Mouse (Mus musculus) embryonic facial prominence, embryonic 10.5 days (tissue): Measurements from ENCODE around the gene Ghitm. TPM values are rescaled to one million over a fixed set of nuclear protein-coding genes. Genes with fewer than 3 reads are reported as not detected.

Experiments used
- DNase-seq: peaks from one replicate; pipeline ENCODE4 v3.0.0-alpha.2; 2017; ENCODE audit warnings: low spot score
- H3K27ac ChIP-seq: fragments of 300-500 bp; sonication (generic); replicated peaks from 2 replicates; pipeline ENCODE4 v1.5.1; 2016; ENCODE audit warnings: mild to moderate bottlenecking
- H3K27me3 ChIP-seq: fragments of 300-500 bp; sonication (generic); replicated peaks from 2 replicates; pipeline ENCODE4 v1.6.1; 2016; ENCODE audit warnings: low read depth, mild to moderate bottlenecking; ENCODE audit not compliant: poor library complexity, severe bottlenecking
- H3K36me3 ChIP-seq: fragments of 300-500 bp; sonication (generic); replicated peaks from 2 replicates; pipeline ENCODE4 v1.6.1; 2016; ENCODE audit warnings: mild to moderate bottlenecking, moderate library complexity
- H3K4me1 ChIP-seq: fragments of 300-500 bp; sonication (generic); 2 replicates; pipeline ENCODE4 v1.6.1; 2016
- H3K4me3 ChIP-seq: fragments of 300-500 bp; sonication (generic); 2 replicates; pipeline ENCODE4 v1.5.1; 2016; ENCODE audit warnings: mild to moderate bottlenecking, moderate library complexity
- H3K9me3 ChIP-seq: fragments of 300-500 bp; sonication (generic); 2 replicates; pipeline ENCODE4 v1.6.1; 2016; ENCODE audit warnings: mild to moderate bottlenecking
- WGBS: fragments of 180-500 bp; shearing (Covaris S2); methylation state at CpG from one replicate; pipeline ENCODE4 v1.1.7; 2016; 5-methylcytosine and 5-hydroxymethylcytosine counted together
- polyA plus RNA-seq: library from polyadenylated mRNA; unstranded; fragments of >200 nt; fragmentation: Nextera tagmentation; extraction: Ambion mirVana; gene quantifications from 2 replicates; pipeline ENCODE4 v1.2.1, GENCODE M21; 2016

Gene Ghitm
- polyA plus RNA-seq, 1 experiment from 2014 or later: 202 TPM

- Histone ChIP-seq H3K36me3 (peaks cover 38% of the 10 kb centered on the region), H3K4me3 (peak overlapping the region; percentile 91), H3K27me3 (no peaks in the 10 kb centered on the region), H3K9me3 (no peaks in the 10 kb centered on the region), H3K27ac (peak overlapping the region; percentile 91), H3K4me1 (peaks cover 8% of the 10 kb centered on the region)
- WGBS: 2% methylated on average over 40 of the region's 40 CpGs
- DNase-seq: no peak
Observed at GRCm38 (mm10) chr14:37134304-37135126, 557 bp downstream of the Ghitm start.

- no peak overlapping the region for H3K27ac ChIP-seq
- H3K4me3 ChIP-seq: no peak overlapping the region
- peaks cover 98% of the 10 kb centered on the region for H3K36me3 ChIP-seq
- H3K4me1 ChIP-seq: no peaks in the 10 kb centered on the region
- 52% methylated on average over 4 of the region's 4 CpGs for WGBS
- DNase-seq: peak; percentile 13
- H3K9me3 ChIP-seq: no peaks in the 10 kb centered on the region
- H3K27me3 ChIP-seq: no peaks in the 10 kb centered on the region
Observed at GRCm38 (mm10) chr14:37127652-37128051, 7.4 kb downstream of the Ghitm start.

- H3K4me1 ChIP-seq: no peaks in the 10 kb centered on the region
- 99% methylated on average over 4 of the region's 4 CpGs for WGBS
- peaks cover 54% of the 10 kb centered on the region for H3K36me3 ChIP-seq
- no peak overlapping the region for H3K4me3 ChIP-seq
- no peak for DNase-seq
- H3K27me3 ChIP-seq: no peaks in the 10 kb centered on the region
- no peaks in the 10 kb centered on the region for H3K9me3 ChIP-seq
- H3K27ac ChIP-seq: no peak overlapping the region
Observed at GRCm38 (mm10) chr14:37119233-37119632, 15.8 kb downstream of the Ghitm start.

- no peak within 1 kb of the TSS for H3K27ac ChIP-seq
- H3K4me1 ChIP-seq: no peaks in the 10 kb centered on the region
- no peaks in the 10 kb centered on the region for H3K9me3 ChIP-seq
- H3K4me3 ChIP-seq: no peak within 1 kb of the TSS
- no peaks in the 10 kb centered on the region for H3K27me3 ChIP-seq
- peaks cover 8% of the 10 kb centered on the region for H3K36me3 ChIP-seq
- DNase-seq: no peak
- WGBS: 73% methylated on average over 3 of the region's 3 CpGs
Observed at GRCm38 (mm10) chr14:37113922-37114321, 21.1 kb downstream of the Ghitm start, which contains the start of gene 2610528A11Rik. TSS of gene 2610528A11Rik (minus strand) at chr14:37114022.

- Histone ChIP-seq H3K9me3 (no peaks in the 10 kb centered on the region), H3K36me3 (no peaks in the 10 kb centered on the region), H3K4me1 (no peaks in the 10 kb centered on the region), H3K27ac (no peak overlapping the region), H3K27me3 (no peaks in the 10 kb centered on the region), H3K4me3 (no peak overlapping the region)
- no peak for DNase-seq
- WGBS: 92% methylated on average over 7 of the region's 7 CpGs
Observed at GRCm38 (mm10) chr14:37112931-37113330, 22.1 kb downstream of the Ghitm start.

GRCm38 (mm10) chr14:37111371-37111770, 23.7 kb downstream of the Ghitm start:
- Histone ChIP-seq H3K27ac (no peak overlapping the region), H3K4me1 (no peaks in the 10 kb centered on the region), H3K27me3 (no peaks in the 10 kb centered on the region), H3K4me3 (no peak overlapping the region), H3K9me3 (no peaks in the 10 kb centered on the region), H3K36me3 (no peaks in the 10 kb centered on the region)
- no peak for DNase-seq

GRCm38 (mm10) chr14:37110456-37110855, 24.6 kb downstream of the Ghitm start:
- Histone ChIP-seq H3K9me3 (no peaks in the 10 kb centered on the region), H3K27me3 (no peaks in the 10 kb centered on the region), H3K4me3 (no peak overlapping the region), H3K36me3 (no peaks in the 10 kb centered on the region), H3K27ac (no peak overlapping the region), H3K4me1 (no peaks in the 10 kb centered on the region)
- 92% methylated on average over 2 of the region's 2 CpGs for WGBS
- DNase-seq: no peak

- no peak for DNase-seq
- 69% methylated on average over 9 of the region's 9 CpGs for WGBS
- Histone ChIP-seq H3K36me3 (no peaks in the 10 kb centered on the region), H3K27ac (no peak overlapping the region), H3K27me3 (no peaks in the 10 kb centered on the region), H3K9me3 (no peaks in the 10 kb centered on the region), H3K4me1 (no peaks in the 10 kb centered on the region), H3K4me3 (no peak overlapping the region)
Observed at GRCm38 (mm10) chr14:37109975-37110374, 25.1 kb downstream of the Ghitm start.

GRCm38 (mm10) chr14:37109460-37109859, 25.6 kb downstream of the Ghitm start:
- WGBS: 88% methylated on average over 8 of the region's 8 CpGs

GRCm38 (mm10) chr14:37105846-37106245, 29.2 kb downstream of the Ghitm start:
- no peak overlapping the region for H3K27ac ChIP-seq
- no peaks in the 10 kb centered on the region for H3K4me1 ChIP-seq
- H3K27me3 ChIP-seq: no peaks in the 10 kb centered on the region
- no peaks in the 10 kb centered on the region for H3K36me3 ChIP-seq
- H3K9me3 ChIP-seq: no peaks in the 10 kb centered on the region
- H3K4me3 ChIP-seq: no peak overlapping the region
- WGBS: 49% methylated on average over 7 of the region's 7 CpGs
- DNase-seq: no peak

More at GRCm38 (mm10) chr14:37109460-37109859, 25.6 kb downstream of the Ghitm start:
- no peaks in the 10 kb centered on the region for H3K36me3 ChIP-seq
- H3K27me3 ChIP-seq: no peaks in the 10 kb centered on the region
- H3K9me3 ChIP-seq: no peaks in the 10 kb centered on the region
- H3K4me3 ChIP-seq: no peak overlapping the region
- no peaks in the 10 kb centered on the region for H3K4me1 ChIP-seq
- DNase-seq: no peak
- no peak overlapping the region for H3K27ac ChIP-seq

- no peak overlapping the region for H3K4me3 ChIP-seq
- H3K9me3 ChIP-seq: no peaks in the 10 kb centered on the region
- H3K27ac ChIP-seq: no peak overlapping the region
- peaks cover 3% of the 10 kb centered on the region; the same call in 1 of the 2 replicates for H3K27me3 ChIP-seq
- no peaks in the 10 kb centered on the region for H3K4me1 ChIP-seq
- DNase-seq: no peak
- no peaks in the 10 kb centered on the region for H3K36me3 ChIP-seq
- WGBS: 67% methylated on average over 5 of the region's 5 CpGs
Observed at GRCm38 (mm10) chr14:37104747-37105146, 30.3 kb downstream of the Ghitm start.

- Histone ChIP-seq H3K27me3 (peaks cover 25% of the 10 kb centered on the region), H3K4me3 (no peak overlapping the region), H3K27ac (no peak overlapping the region), H3K4me1 (peaks cover 9% of the 10 kb centered on the region), H3K9me3 (no peaks in the 10 kb centered on the region), H3K36me3 (no peaks in the 10 kb centered on the region)
- no peak for DNase-seq
- 82% methylated on average over 3 of the region's 3 CpGs for WGBS
Observed at GRCm38 (mm10) chr14:37102484-37102883, 32.6 kb downstream of the Ghitm start.

GRCm38 (mm10) chr14:37101531-37101930, 33.5 kb downstream of the Ghitm start:
- no peaks in the 10 kb centered on the region for H3K36me3 ChIP-seq
- H3K27me3 ChIP-seq: peaks cover 35% of the 10 kb centered on the region
- no peak overlapping the region for H3K4me3 ChIP-seq
- H3K27ac ChIP-seq: no peak overlapping the region
- WGBS: 70% methylated on average over 5 of the region's 5 CpGs
- no peaks in the 10 kb centered on the region for H3K9me3 ChIP-seq
- H3K4me1 ChIP-seq: peaks cover 9% of the 10 kb centered on the region
- no peak for DNase-seq
